18 mouse cellular contexts compared by ENCODE assay signal in the genomic region with DNA sequence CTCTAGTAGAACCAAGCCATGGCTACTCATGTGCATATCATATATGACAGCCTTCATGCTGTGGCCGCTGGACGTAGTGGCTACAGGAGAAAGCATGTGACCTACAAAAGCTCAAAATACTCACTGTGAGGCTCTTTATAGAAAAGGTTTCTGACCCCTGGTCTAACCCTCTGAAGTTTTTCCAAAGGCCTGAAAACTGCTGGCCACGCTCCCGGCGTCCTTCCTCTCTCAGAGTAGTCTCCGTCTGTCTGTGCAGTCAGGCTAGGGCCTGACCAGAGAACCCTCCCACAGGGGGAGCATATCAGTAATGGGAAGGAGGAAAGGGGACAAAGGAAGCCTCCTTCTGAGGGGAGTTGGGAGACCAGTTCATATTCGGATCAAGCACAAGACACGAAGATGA.
DNase-seq lines count a peak whose midpoint lies in the region; ATAC-seq and TF ChIP-seq lines count a peak whose summit lies in the region.
"Had no signal": no experiment of that assay in that cellular context is flagged by ENCODE, and none has a peak within 500 bp of the region (broad histone marks: within the 10 kb centered on the region; RNA-seq: fewer than 3 reads in every experiment).

No protein-coding gene starts in this region.

- no peak overlapping the region for H3K9ac ChIP-seq in midbrain, embryonic 11.5 days (ENCODE audit: low read length)
- H3K9ac ChIP-seq in midbrain, embryonic 14.5 days (replicated peaks; ENCODE audit: low read length): no peak overlapping the region
- H3K9ac ChIP-seq: embryonic facial prominence, embryonic 13.5 days; hindbrain, embryonic 13.5 days; midbrain, embryonic 15.5 days had no signal

- H3K4me3 ChIP-seq in gastrocnemius, adult 2 months: no peak overlapping the region
- no peak overlapping the region for H3K4me3 ChIP-seq in midbrain, embryonic 11.5 days (ENCODE audit: low read depth, low read length)
- H3K4me3 ChIP-seq in midbrain, embryonic 14.5 days (replicated peaks; ENCODE audit: low read depth, low read length): no peak overlapping the region
- H3K4me3 ChIP-seq: embryonic facial prominence, embryonic 13.5 days; heart, embryonic 10.5 days; hindbrain, embryonic 13.5 days; midbrain, embryonic 15.5 days; myocyte had no signal

- TF ChIP-seq CTCF in gastrocnemius, adult 2 months (IDR thresholded peaks at IDR 0.05): no peak

- H3K9me3 ChIP-seq in midbrain, embryonic 11.5 days (ENCODE audit: control insufficient read depth, low read length): no peaks in the 10 kb centered on the region
- no peaks in the 10 kb centered on the region for H3K9me3 ChIP-seq in midbrain, embryonic 14.5 days (ENCODE audit: control insufficient read depth, low read length)
- H3K9me3 ChIP-seq: embryonic facial prominence, embryonic 13.5 days; heart, embryonic 10.5 days; hindbrain, embryonic 13.5 days; midbrain, embryonic 15.5 days had no signal

- ATAC-seq in midbrain, embryonic 11.5 days (ENCODE audit: low FRiP score): no peak
- no peak for ATAC-seq in midbrain, embryonic 14.5 days (ENCODE audit: low FRiP score, low TSS enrichment)
- ATAC-seq: forebrain, embryonic 14.5 days; inflammation-experienced regulatory T-cells, adult 6 months; lung, postnatal 0 days; midbrain, embryonic 15.5 days had no signal

- DNase-seq in gastrocnemius, adult 2 months: peak; percentile 24
- DNase-seq in gastrocnemius, adult 18-20 months (ENCODE audit: low spot score): no peak
- DNase-seq in kidney, adult 11 months: peak; percentile 16
- no peak for DNase-seq in kidney, adult 9 months
- peak; percentile 54 for DNase-seq in midbrain, embryonic 11.5 days (ENCODE audit: low spot score, missing footprints)
- DNase-seq in midbrain, embryonic 14.5 days: no peak
- no peak for DNase-seq in yolk sac, embryonic 10.5 days (ENCODE audit: low spot score)
- DNase-seq: cerebellum, adult 9-11 months; gastrocnemius, postnatal 25 days; thymus, postnatal 36 days had no signal

- H3K27ac ChIP-seq in gastrocnemius, adult 2 months: peak overlapping the region; percentile 71; the same call in 1 of the 2 replicates
- H3K27ac ChIP-seq in midbrain, embryonic 11.5 days (ENCODE audit: low read depth, low read length): no peak overlapping the region
- no peak overlapping the region for H3K27ac ChIP-seq in midbrain, embryonic 14.5 days (replicated peaks; ENCODE audit: low read depth, low read length)
- H3K27ac ChIP-seq: embryonic facial prominence, embryonic 13.5 days; heart, embryonic 10.5 days; hindbrain, embryonic 13.5 days; midbrain, embryonic 15.5 days had no signal

- no peaks in the 10 kb centered on the region for H3K27me3 ChIP-seq in midbrain, embryonic 11.5 days (ENCODE audit: control insufficient read depth, insufficient read depth, low read length)
- H3K27me3 ChIP-seq in midbrain, embryonic 14.5 days (ENCODE audit: control insufficient read depth, insufficient read depth, low read length): no peaks in the 10 kb centered on the region
- H3K27me3 ChIP-seq: embryonic facial prominence, embryonic 13.5 days; hindbrain, embryonic 13.5 days; midbrain, embryonic 15.5 days had no signal

- no peaks in the 10 kb centered on the region for H3K36me3 ChIP-seq in midbrain, embryonic 11.5 days (ENCODE audit: control insufficient read depth, insufficient read depth, low read length)
- no peaks in the 10 kb centered on the region for H3K36me3 ChIP-seq in midbrain, embryonic 14.5 days (ENCODE audit: control insufficient read depth, insufficient read depth, low read length)
- H3K36me3 ChIP-seq: embryonic facial prominence, embryonic 13.5 days; heart, embryonic 10.5 days; hindbrain, embryonic 13.5 days; midbrain, embryonic 15.5 days had no signal

- H3K4me2 ChIP-seq in midbrain, embryonic 11.5 days: no peak overlapping the region
- no peak overlapping the region for H3K4me2 ChIP-seq in midbrain, embryonic 14.5 days (ENCODE audit: low read length)
- H3K4me2 ChIP-seq: embryonic facial prominence, embryonic 13.5 days; hindbrain, embryonic 13.5 days; midbrain, embryonic 15.5 days had no signal

- WGBS in midbrain, embryonic 11.5 days: 91% methylated on average over 8 of the region's 8 CpGs
- 94% methylated on average over 8 of the region's 8 CpGs for WGBS in midbrain, embryonic 14.5 days

- intact Hi-C loops in gastrocnemius, adult 2 months (cut with DNase I): no loop called here

- peaks cover 8% of the 10 kb centered on the region for H3K4me1 ChIP-seq in midbrain, embryonic 11.5 days (ENCODE audit: control insufficient read depth, insufficient read depth, low read length)
- 0 out of 2 replicates have a peak, but pooled peaks cover 5% of the 10 kb centered on the region for H3K4me1 ChIP-seq in midbrain, embryonic 14.5 days (ENCODE audit: control insufficient read depth, insufficient read depth, low read length)
- H3K4me1 ChIP-seq: embryonic facial prominence, embryonic 13.5 days had no signal

Comparison
In these comparisons a context has a peak if more than half of its experiments do, and no peak if none do; other contexts are left out.
1. DNase-seq: peak in gastrocnemius, adult 2 months (single experiment), kidney, adult 11 months (single experiment) and midbrain, embryonic 11.5 days (single experiment); none in gastrocnemius, adult 18-20 months (single experiment), kidney, adult 9 months (single experiment), midbrain, embryonic 14.5 days (single experiment) and yolk sac, embryonic 10.5 days (single experiment).